Mouse (Mus musculus) olfactory bulb, adult 2 months (tissue): ENCODE measurements around the gene Rccd1. TPM values are rescaled to one million over a fixed set of nuclear protein-coding genes. Genes with fewer than 3 reads are reported as not detected.

ENCODE experiments used
- H3K27ac ChIP-seq: fragments of 200-500 bp; 2 replicates; pipeline ENCODE4 v1.5.1; 2012; ENCODE audit warnings: low read depth, low read length; ENCODE audit not compliant: insufficient read depth
- H3K4me1 ChIP-seq: fragments of 200-500 bp; 2 replicates; pipeline ENCODE4 v1.6.1; 2012; ENCODE audit warnings: low read length; ENCODE audit not compliant: control insufficient read depth, insufficient read depth
- H3K4me3 ChIP-seq: fragments of 200-500 bp; 2 replicates; pipeline ENCODE4 v1.5.1; 2012; ENCODE audit warnings: mild to moderate bottlenecking, low read depth, low read length, moderate library complexity; ENCODE audit not compliant: insufficient read depth
- CTCF ChIP-seq: fragments of 200-500 bp; IDR thresholded peaks from 2 replicates; pipeline ENCODE4 v1.5.1; 2012; ENCODE audit warnings: low read depth, mild to moderate bottlenecking, low read length, moderate library complexity; ENCODE audit not compliant: insufficient read depth
- POLR2A ChIP-seq: fragments of 200-500 bp; IDR thresholded peaks from 2 replicates; pipeline ENCODE4 v1.6.1; 2012; ENCODE audit warnings: mild to moderate bottlenecking, low read depth, low read length, moderate library complexity; ENCODE audit not compliant: insufficient read depth
- WGBS: fragments of 180-500 bp; shearing (Covaris S2); methylation state at CpG from one replicate; pipeline ENCODE4 v1.1.7; 2018; 5-methylcytosine and 5-hydroxymethylcytosine counted together
- polyA plus RNA-seq: library from polyadenylated mRNA; stranded (reverse); fragments of >200 nt; gene quantifications from 2 replicates; pipeline ENCODE4 v1.2.4, GENCODE M21; 2012; ENCODE audit warnings: low replicate concordance; ENCODE audit not compliant: missing spikeins, insufficient read depth, insufficient read length

Gene Rccd1
- polyA plus RNA-seq, 1 experiment, result not detected

DNA sequence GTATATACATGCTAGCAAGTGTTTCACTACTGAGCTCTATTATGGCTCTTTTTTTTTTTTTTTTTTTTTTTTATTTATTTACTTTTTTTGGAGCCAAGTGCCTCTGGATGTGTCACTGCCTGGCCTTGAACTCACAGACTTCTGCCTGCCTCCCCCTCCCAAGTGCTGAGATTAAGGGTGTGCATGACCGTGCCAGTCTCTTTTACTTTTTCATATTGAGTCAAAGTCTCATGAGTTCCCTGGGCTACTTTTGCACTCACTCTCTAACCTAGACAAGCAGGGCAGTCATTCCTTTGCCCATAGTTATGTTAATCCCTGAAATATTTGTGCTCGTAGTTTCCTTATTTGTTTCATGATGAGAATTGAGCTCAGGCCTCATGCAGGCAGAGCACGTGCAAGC, 42.6 kb downstream of the Rccd1 start:
- no peak for TF ChIP-seq CTCF
- Histone ChIP-seq H3K4me1 (no peaks in the 10 kb centered on the region), H3K4me3 (no peak overlapping the region), H3K27ac (no peak overlapping the region)
- 76% methylated on average over 3 of the region's 3 CpGs for WGBS

DNA sequence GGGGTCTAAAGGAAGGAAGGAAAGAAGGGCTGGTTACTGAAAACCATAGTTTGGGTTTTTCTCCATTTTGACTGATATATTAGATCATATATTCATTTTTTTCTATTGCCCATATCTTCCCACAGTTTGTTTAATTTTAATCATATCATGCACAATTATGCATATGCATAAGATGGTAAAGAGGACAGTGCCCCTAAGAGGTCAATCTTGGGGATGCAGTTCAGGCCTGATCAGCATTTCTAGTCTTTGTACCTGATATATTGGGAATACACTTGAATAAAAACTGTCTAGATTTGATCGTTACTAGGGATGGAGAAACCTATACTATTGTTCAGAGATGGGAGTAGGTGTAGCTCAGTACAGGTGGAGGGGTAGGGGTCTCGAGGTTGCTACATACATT, 43.3 kb downstream of the Rccd1 start:
- Histone ChIP-seq H3K4me1 (no peaks in the 10 kb centered on the region), H3K27ac (no peak overlapping the region), H3K4me3 (no peak overlapping the region)
- TF ChIP-seq POLR2A (no peak), CTCF (no peak)
- WGBS, result 95% methylated on average over 2 of the region's 2 CpGs

- WGBS, result 84% methylated on average over 10 of the region's 10 CpGs
- TF ChIP-seq POLR2A, result no peak
- TF ChIP-seq CTCF, result no peak
- Histone ChIP-seq H3K4me1 (no peaks in the 10 kb centered on the region), H3K4me3 (no peak overlapping the region), H3K27ac (no peak overlapping the region)
These were observed 44.2 kb downstream of the Rccd1 start for GRCm38 (mm10) chr7:80280032-80280431.

GRCm38 (mm10) chr7:80276374-80276773, 47.9 kb downstream of the Rccd1 start:
- H3K4me3 ChIP-seq, result no peak overlapping the region
- H3K27ac ChIP-seq, result no peak overlapping the region
- TF ChIP-seq CTCF (no peak), POLR2A (no peak)
- H3K4me1 ChIP-seq, result no peaks in the 10 kb centered on the region
- WGBS, result 96% methylated on average over 4 of the region's 4 CpGs

DNA sequence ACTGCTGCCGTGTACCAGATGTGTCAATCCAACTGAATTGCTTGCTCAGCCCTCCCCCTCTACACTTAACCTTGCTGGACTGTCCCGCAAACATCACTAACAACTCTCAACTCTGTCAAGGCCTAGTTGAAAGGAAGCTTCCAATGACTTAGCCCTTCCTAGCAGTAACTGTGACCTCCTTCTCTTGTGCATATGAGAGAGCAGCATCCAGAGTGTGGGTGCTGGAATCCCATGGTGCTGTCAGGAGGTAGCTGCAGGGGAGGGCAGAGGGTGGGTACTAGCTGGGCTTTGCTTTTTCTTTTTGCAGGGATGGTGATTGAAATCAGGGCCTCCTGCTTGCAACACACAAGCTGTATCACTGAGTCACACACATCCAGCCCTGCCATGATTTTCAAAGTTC, 50.8 kb downstream of the Rccd1 start:
- WGBS, result 97% methylated on average over 2 of the region's 2 CpGs
- no peak overlapping the region for H3K27ac ChIP-seq
- TF ChIP-seq CTCF (no peak), POLR2A (no peak)

DNA sequence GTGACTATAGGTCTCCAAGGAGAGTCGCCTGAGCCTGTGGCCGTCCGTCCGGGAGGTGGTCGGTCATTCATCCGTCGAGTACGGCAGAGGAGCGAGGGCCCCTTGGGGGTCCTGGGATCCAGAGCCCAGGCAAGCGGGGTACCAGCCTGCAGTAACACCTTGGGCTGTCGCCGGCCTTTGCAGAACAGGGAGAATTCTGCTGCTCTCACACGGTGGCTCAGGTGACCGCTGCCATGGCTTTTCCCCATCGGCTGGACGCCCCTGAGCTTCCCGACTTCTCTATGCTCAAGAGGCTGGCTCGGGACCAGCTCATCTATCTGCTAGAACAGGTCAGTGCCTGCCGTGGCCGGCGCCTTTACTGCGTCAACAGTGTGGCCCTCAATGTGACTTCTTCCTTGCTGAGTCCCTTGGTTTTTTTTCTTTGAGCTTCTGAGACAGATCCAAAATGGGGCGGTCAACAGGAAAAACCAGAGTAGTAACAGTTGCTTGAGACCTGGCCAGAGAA, 54.5 kb downstream of the Rccd1 start:
- H3K4me1 ChIP-seq, result 0 out of 2 replicates have a peak, but pooled peaks cover 8% of the 10 kb centered on the region
- under 1% methylated on average over 23 of the region's 23 CpGs for WGBS
- no peak overlapping the region for H3K27ac ChIP-seq
- TF ChIP-seq CTCF (no peak), POLR2A (no peak)
- peak overlapping the region; percentile 82 for H3K4me3 ChIP-seq

More for the DNA sequence above, 50.8 kb downstream of the Rccd1 start:
- no peak overlapping the region for H3K4me3 ChIP-seq
- H3K4me1 ChIP-seq, result 0 out of 2 replicates have a peak, but pooled peaks cover 6% of the 10 kb centered on the region

GRCm38 (mm10) chr7:80268897-80269750, 55.1 kb downstream of the Rccd1 start, which contains the start of gene Vps33b:
Gene Vps33b, plus strand, starts transcription at chr7:80269649.
- TF ChIP-seq CTCF (no peak), POLR2A (no peak)
- 4% methylated on average over 21 of the region's 21 CpGs for WGBS
- Histone ChIP-seq H3K27ac (peak within 1 kb of the TSS; percentile 67), H3K4me1 (0 out of 2 replicates have a peak, but pooled peaks cover 8% of the 10 kb centered on the region), H3K4me3 (peak within 1 kb of the TSS; percentile 82)

GRCm38 (mm10) chr7:80267764-80268163, 56.5 kb downstream of the Rccd1 start:
- no peak for TF ChIP-seq CTCF
- TF ChIP-seq POLR2A, result no peak
- Histone ChIP-seq H3K4me3 (no peak overlapping the region), H3K27ac (no peak overlapping the region), H3K4me1 (0 out of 2 replicates have a peak, but pooled peaks cover 8% of the 10 kb centered on the region)
- WGBS, result 67% methylated on average over 1 of the region's 1 CpGs

- TF ChIP-seq POLR2A, result no peak
- TF ChIP-seq CTCF, result no peak
- WGBS, result 84% methylated on average over 12 of the region's 12 CpGs
These were observed 59.6 kb downstream of the Rccd1 start for GRCm38 (mm10) chr7:80264606-80265005.

More at GRCm38 (mm10) chr7:80264606-80265005, 59.6 kb downstream of the Rccd1 start:
- Histone ChIP-seq H3K4me3 (no peak overlapping the region), H3K4me1 (peaks cover 9% of the 10 kb centered on the region), H3K27ac (no peak overlapping the region)
